Mouse (Mus musculus): Measurements from ENCODE around the gene Ube2g2. TPM values are rescaled to one million over a fixed set of nuclear protein-coding genes. Genes with fewer than 3 reads are reported as not detected.
"Not testable (repeated sequence)": the region's sequence is repeated elsewhere in the genome, so short reads cannot be mapped to it uniquely, and the experiment has no call there.

Gene Ube2g2
- polyA plus RNA-seq, 1 experiment: not detected

DNA sequence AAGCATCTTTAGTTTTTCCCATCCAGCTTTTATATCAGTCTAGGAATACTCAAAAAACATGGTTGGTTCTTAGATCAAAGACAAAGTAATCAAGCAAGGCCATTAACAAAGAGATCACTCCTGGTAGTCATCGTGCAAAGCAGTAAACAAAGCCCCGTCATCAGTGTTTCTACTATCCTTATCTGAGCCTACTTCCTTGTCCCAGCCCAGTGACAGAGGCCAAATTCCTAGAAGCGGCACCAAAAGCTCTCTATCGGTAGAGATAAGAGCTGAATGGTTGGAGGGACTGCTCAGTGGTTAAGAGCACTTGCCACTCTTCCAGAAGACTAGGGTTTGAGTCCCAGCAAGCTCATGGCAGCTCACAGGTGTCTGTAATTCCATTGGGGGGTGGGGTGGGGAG lies 49.4 kb downstream of the Ube2g2 start:
- TF ChIP-seq POLR2A (IDR thresholded peaks at IDR 0.05; ENCODE audit: insufficient read depth, low read depth, low read length) (no peak), CTCF (IDR thresholded peaks at IDR 0.05; ENCODE audit: insufficient read depth, low read depth, low read length) (no peak)
- no peak overlapping the region for H3K27ac ChIP-seq (ENCODE audit: insufficient read depth, low read depth, low read length)
- whole genome bisulfite sequencing: 85% methylated on average over 4 of the region's 4 CpGs
- H3K4me3 ChIP-seq (ENCODE audit: insufficient read depth, low read depth, low read length): no peak overlapping the region
- H3K4me1 ChIP-seq (ENCODE audit: control insufficient read depth, insufficient read depth, low read length): peaks cover 2% of the 10 kb centered on the region; the same call in 1 of the 2 replicates

DNA sequence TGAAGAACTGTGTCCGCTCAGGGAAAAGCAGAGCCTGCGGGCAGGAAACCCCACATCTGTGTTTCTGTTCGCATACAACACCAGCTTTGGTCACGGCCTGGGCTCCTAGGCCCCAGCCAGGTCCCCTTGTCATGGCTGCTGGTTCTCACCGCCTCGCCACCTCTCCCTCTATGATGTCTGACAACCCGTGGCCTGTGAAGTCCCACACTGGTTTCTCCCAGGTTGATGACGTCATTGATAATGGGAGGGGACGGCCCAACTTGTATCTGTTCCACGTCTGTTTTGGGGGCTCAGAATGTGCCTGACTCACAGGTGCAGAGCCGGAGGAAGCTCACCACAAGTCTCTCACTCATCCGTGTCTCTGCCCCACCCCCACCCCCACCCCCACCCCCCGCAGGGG lies 51.7 kb downstream of the Ube2g2 start:
- Histone ChIP-seq H3K27ac (ENCODE audit: insufficient read depth, low read depth, low read length) (no peak overlapping the region), H3K4me3 (ENCODE audit: insufficient read depth, low read depth, low read length) (no peak overlapping the region), H3K4me1 (ENCODE audit: control insufficient read depth, insufficient read depth, low read length) (peaks cover 14% of the 10 kb centered on the region)
- TF ChIP-seq POLR2A (IDR thresholded peaks at IDR 0.05; ENCODE audit: insufficient read depth, low read depth, low read length): no peak
- TF ChIP-seq CTCF (IDR thresholded peaks at IDR 0.05; ENCODE audit: insufficient read depth, low read depth, low read length): no peak
- 70% methylated on average over 13 of the region's 13 CpGs for WGBS

DNA sequence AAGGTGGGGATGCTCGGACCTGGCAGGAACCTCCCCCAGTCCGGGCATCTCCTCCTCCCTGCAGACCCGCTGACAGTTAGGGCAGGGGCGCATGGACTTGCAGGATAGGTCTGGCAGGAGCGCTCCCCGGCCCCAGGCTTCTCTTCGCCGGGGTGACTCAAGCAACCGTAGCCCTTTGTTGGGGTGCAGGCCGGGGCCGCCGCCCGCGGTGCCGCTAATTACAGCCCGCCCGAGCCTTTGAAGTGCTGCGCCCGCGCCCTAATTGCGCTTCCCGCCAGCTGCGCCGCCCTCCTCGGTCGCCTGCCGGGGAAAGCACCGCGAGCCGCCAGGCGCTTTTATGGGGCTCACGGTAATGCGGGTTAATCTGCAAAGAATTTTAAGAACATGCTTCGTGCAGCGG lies 55.5 kb downstream of the Ube2g2 start:
- WGBS: under 1% methylated on average over 35 of the region's 35 CpGs
- Histone ChIP-seq H3K4me3 (ENCODE audit: insufficient read depth, low read depth, low read length) (0 out of 2 replicates have a peak overlapping the region, but pooled peaks have one; percentile 3), H3K27ac (ENCODE audit: insufficient read depth, low read depth, low read length) (no peak overlapping the region), H3K4me1 (ENCODE audit: control insufficient read depth, insufficient read depth, low read length) (peaks cover 14% of the 10 kb centered on the region)
- TF ChIP-seq POLR2A (IDR thresholded peaks at IDR 0.05; ENCODE audit: insufficient read depth, low read depth, low read length) (no peak), CTCF (IDR thresholded peaks at IDR 0.05; ENCODE audit: insufficient read depth, low read depth, low read length) (no peak)

DNA sequence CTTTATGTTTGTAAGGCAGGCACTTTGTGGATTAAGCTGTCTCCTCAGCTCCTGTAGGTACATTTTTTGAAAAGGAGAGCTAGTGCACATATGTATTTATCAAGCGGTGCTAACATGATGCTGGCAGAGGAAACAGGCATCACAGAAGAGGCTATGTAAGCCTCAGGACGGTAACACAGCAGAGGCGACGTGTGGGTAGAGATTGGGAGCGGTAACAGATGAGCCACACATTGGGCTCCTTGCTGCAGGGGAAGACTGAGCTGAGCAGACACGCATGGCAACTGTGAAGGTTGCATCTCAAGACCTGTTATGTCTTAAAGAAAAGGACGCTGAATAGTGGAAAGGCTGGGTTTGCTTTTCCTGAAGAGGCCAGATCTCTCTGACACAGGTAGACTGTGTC lies 60.9 kb downstream of the Ube2g2 start:
- no peak overlapping the region for H3K4me3 ChIP-seq (ENCODE audit: insufficient read depth, low read depth, low read length)
- H3K4me1 ChIP-seq (ENCODE audit: control insufficient read depth, insufficient read depth, low read length): peaks cover 14% of the 10 kb centered on the region
- H3K27ac ChIP-seq (ENCODE audit: insufficient read depth, low read depth, low read length): no peak overlapping the region
- TF ChIP-seq CTCF (IDR thresholded peaks at IDR 0.05; ENCODE audit: insufficient read depth, low read depth, low read length): no peak
- no peak for TF ChIP-seq POLR2A (IDR thresholded peaks at IDR 0.05; ENCODE audit: insufficient read depth, low read depth, low read length)
- WGBS: 81% methylated on average over 7 of the region's 7 CpGs

DNA sequence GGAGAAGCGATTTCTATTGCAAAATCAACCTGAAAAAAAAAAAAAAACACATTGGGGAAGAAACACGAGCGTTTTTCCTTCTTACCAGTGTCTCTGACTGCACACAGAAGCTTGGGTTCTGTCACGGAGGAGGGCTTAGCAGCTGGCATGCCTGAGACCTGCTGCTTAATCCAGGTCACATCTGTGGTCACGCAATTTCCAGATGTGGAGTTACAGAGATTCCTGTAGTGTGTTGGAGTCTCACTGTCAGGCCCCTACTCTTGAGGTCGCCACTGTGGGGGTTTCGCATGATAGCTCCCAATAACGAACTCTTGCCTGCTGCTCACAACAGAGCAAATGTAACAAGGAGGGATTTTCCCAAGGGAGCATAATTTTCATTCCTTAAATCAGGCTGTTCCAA lies 62.1 kb downstream of the Ube2g2 start:
- TF ChIP-seq POLR2A (IDR thresholded peaks at IDR 0.05; ENCODE audit: insufficient read depth, low read depth, low read length): no peak
- no peak for TF ChIP-seq CTCF (IDR thresholded peaks at IDR 0.05; ENCODE audit: insufficient read depth, low read depth, low read length)
- WGBS: 51% methylated on average over 8 of the region's 8 CpGs
- Histone ChIP-seq H3K4me3 (ENCODE audit: insufficient read depth, low read depth, low read length) (no peak overlapping the region), H3K27ac (ENCODE audit: insufficient read depth, low read depth, low read length) (no peak overlapping the region), H3K4me1 (ENCODE audit: control insufficient read depth, insufficient read depth, low read length) (peaks cover 13% of the 10 kb centered on the region)

DNA sequence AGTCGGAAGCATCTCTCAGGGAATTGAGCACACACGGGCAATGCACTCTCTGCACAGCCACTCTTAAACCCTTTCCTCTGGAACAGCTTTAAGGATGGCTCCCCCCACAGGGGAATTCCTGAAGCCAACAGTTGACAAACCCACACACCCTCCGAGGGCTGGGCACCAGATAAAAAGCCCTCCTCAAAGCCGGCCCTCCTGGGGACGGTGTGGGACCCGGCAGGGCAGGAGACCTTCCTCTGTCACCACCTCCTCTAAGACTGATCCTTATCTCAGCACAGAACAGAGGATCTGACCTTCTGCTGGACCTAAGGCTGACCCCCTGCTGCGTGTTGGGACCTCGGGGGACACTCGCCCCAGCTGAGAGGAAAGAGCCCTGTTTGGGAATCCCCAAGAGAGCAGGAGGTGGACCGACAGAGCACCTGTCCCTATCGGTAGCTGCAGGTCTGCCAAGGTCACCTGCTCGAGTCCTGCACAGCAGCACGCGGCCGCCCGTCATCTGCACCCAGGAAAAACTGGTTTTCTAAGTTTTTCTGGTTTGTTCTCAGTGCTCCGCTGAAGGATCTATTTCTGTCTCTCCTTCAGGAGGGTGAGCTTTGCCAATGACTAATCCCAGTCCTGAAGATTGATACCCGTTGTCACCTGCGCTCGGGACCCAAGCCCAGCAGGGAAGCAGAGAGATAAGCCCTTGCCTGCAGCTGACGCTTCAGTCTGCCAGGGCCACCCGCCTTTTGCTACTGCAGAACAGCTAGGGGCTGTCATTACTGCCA lies 64.0 kb downstream of the Ube2g2 start, which contains the start of gene Tspear:
Gene Tspear, plus strand, starts transcription at position 675 of the 770 bp plus-strand sequence.
- no peak within 1 kb of the TSS for H3K4me3 ChIP-seq (ENCODE audit: insufficient read depth, low read depth, low read length)
- WGBS: 24% methylated on average over 22 of the region's 22 CpGs
- no peak for TF ChIP-seq POLR2A (IDR thresholded peaks at IDR 0.05; ENCODE audit: insufficient read depth, low read depth, low read length)
- no peak for TF ChIP-seq CTCF (IDR thresholded peaks at IDR 0.05; ENCODE audit: insufficient read depth, low read depth, low read length)
- peaks cover 27% of the 10 kb centered on the region for H3K4me1 ChIP-seq (ENCODE audit: control insufficient read depth, insufficient read depth, low read length)
- no peak within 1 kb of the TSS for H3K27ac ChIP-seq (ENCODE audit: insufficient read depth, low read depth, low read length)

DNA sequence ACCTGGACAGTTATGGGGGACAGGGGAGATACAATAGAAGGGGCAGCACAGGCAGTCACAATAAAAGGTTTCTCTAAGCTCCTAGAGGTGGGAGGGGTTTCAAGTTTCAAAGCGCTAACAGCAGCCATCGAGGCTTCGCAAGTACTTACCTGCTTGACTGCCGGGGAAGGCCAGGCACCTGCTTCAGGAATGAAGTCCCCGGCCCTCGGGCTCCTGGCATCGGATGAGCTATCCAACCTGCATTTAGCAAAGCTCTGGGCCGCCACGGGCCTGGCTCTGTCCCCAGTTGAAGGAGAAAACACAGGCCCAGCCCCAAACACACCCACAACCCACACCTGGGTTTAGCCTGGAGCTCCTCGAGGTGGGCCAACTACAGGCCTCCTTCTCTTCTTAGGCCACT lies 64.9 kb downstream of the Ube2g2 start:
- Histone ChIP-seq H3K4me3 (ENCODE audit: insufficient read depth, low read depth, low read length) (no peak overlapping the region), H3K27ac (ENCODE audit: insufficient read depth, low read depth, low read length) (no peak overlapping the region), H3K4me1 (ENCODE audit: control insufficient read depth, insufficient read depth, low read length) (peaks cover 27% of the 10 kb centered on the region)
- TF ChIP-seq POLR2A (IDR thresholded peaks at IDR 0.05; ENCODE audit: insufficient read depth, low read depth, low read length) (no peak), CTCF (IDR thresholded peaks at IDR 0.05; ENCODE audit: insufficient read depth, low read depth, low read length) (no peak)
- WGBS: 63% methylated on average over 10 of the region's 10 CpGs

DNA sequence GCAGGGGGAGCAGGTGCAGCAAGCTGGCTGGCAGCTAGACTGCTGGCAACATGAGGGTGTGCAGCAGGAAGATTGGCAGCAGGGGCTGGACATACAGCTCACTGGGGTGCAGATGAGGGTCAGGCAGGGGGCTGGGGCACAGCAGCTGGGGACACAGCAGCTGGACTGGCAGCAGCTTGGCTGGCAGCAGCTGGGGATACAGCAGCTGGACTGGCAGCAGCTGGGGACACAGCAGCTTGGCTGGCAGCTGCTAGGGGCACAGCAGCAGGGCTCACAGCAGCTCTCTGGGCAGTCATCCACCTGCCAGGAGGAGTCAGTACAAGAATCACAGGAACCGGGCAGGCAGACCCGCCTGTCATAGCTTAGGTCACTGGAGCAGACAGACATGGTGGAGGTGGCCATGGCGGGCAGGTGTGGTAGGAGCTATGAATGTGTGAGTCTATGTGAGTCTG lies 68.3 kb downstream of the Ube2g2 start, which contains the start of gene Gm19402:
Gene Gm19402, minus strand, starts transcription at position 402 of the 452 bp plus-strand sequence.
- H3K4me3 ChIP-seq (ENCODE audit: insufficient read depth, low read depth, low read length); H3K27ac ChIP-seq (ENCODE audit: insufficient read depth, low read depth, low read length): not testable (repeated sequence)
- H3K4me1 ChIP-seq (ENCODE audit: control insufficient read depth, insufficient read depth, low read length): peaks cover 27% of the 10 kb centered on the region
- 58% methylated on average over 3 of the region's 3 CpGs for WGBS

Other genes with a start within 250 kb of the Ube2g2 start
- 127 TPM in 1 of 2 replicates, not detected in the other for gene Adarb1, start 204.0 kb upstream of the Ube2g2 start, polyA plus RNA-seq (2012; ENCODE audit: insufficient read depth, insufficient read length, low replicate concordance, missing spikeins)
- not detected in 2 replicates for gene Fam207a, start 106.5 kb upstream of the Ube2g2 start, polyA plus RNA-seq (2012; ENCODE audit: insufficient read depth, insufficient read length, low replicate concordance, missing spikeins)
- 191 TPM in 1 of 2 replicates, not detected in the other for gene Itgb2, start 92.0 kb upstream of the Ube2g2 start, polyA plus RNA-seq (2012; ENCODE audit: insufficient read depth, insufficient read length, low replicate concordance, missing spikeins)
- gene Pttg1ip, start 40.6 kb upstream of the Ube2g2 start, polyA plus RNA-seq (2012; ENCODE audit: insufficient read depth, insufficient read length, low replicate concordance, missing spikeins): not detected in 2 replicates
- 414 TPM in 1 of 2 replicates, not detected in the other for gene Sumo3, start 16.2 kb upstream of the Ube2g2 start, polyA plus RNA-seq (2012; ENCODE audit: insufficient read depth, insufficient read length, low replicate concordance, missing spikeins)
- not detected in 2 replicates for gene Gm49325, start 16.1 kb upstream of the Ube2g2 start, polyA plus RNA-seq (2012; ENCODE audit: insufficient read depth, insufficient read length, low replicate concordance, missing spikeins)
- gene Tspear, start 64.3 kb downstream of the Ube2g2 start, polyA plus RNA-seq (2012; ENCODE audit: insufficient read depth, insufficient read length, low replicate concordance, missing spikeins): not detected in 2 replicates
- not detected in 2 replicates for gene Gm19402, start 68.5 kb downstream of the Ube2g2 start, polyA plus RNA-seq (2012; ENCODE audit: insufficient read depth, insufficient read length, low replicate concordance, missing spikeins)
- not detected in 2 replicates for gene Gm9508, start 75.0 kb downstream of the Ube2g2 start, polyA plus RNA-seq (2012; ENCODE audit: insufficient read depth, insufficient read length, low replicate concordance, missing spikeins)
- not detected in 2 replicates for gene Gm10272, start 84.4 kb downstream of the Ube2g2 start, polyA plus RNA-seq (2012; ENCODE audit: insufficient read depth, insufficient read length, low replicate concordance, missing spikeins)
- not detected in 2 replicates for gene Gm10024, start 89.2 kb downstream of the Ube2g2 start, polyA plus RNA-seq (2012; ENCODE audit: insufficient read depth, insufficient read length, low replicate concordance, missing spikeins)
- gene Gm10142, start 93.5 kb downstream of the Ube2g2 start, polyA plus RNA-seq (2012; ENCODE audit: insufficient read depth, insufficient read length, low replicate concordance, missing spikeins): not detected in 2 replicates
- gene Krtap12-1, start 98.3 kb downstream of the Ube2g2 start, polyA plus RNA-seq (2012; ENCODE audit: insufficient read depth, insufficient read length, low replicate concordance, missing spikeins): not detected in 2 replicates
- gene Gm10100, start 104.2 kb downstream of the Ube2g2 start, polyA plus RNA-seq (2012; ENCODE audit: insufficient read depth, insufficient read length, low replicate concordance, missing spikeins): not detected in 2 replicates
- gene Gm18596, start 120.4 kb downstream of the Ube2g2 start, polyA plus RNA-seq (2012; ENCODE audit: insufficient read depth, insufficient read length, low replicate concordance, missing spikeins): not detected in 2 replicates
- gene Gm9736, start 129.1 kb downstream of the Ube2g2 start, polyA plus RNA-seq (2012; ENCODE audit: insufficient read depth, insufficient read length, low replicate concordance, missing spikeins): not detected in 2 replicates
- not detected in 2 replicates for gene Gm3233, start 137.4 kb downstream of the Ube2g2 start, polyA plus RNA-seq (2012; ENCODE audit: insufficient read depth, insufficient read length, low replicate concordance, missing spikeins)
- not detected in 2 replicates for gene Gm3238, start 149.1 kb downstream of the Ube2g2 start, polyA plus RNA-seq (2012; ENCODE audit: insufficient read depth, insufficient read length, low replicate concordance, missing spikeins)
- not detected in 2 replicates for gene Gm7138, start 154.7 kb downstream of the Ube2g2 start, polyA plus RNA-seq (2012; ENCODE audit: insufficient read depth, insufficient read length, low replicate concordance, missing spikeins)
- gene Gm3250, start 160.3 kb downstream of the Ube2g2 start, polyA plus RNA-seq (2012; ENCODE audit: insufficient read depth, insufficient read length, low replicate concordance, missing spikeins): not detected in 2 replicates
- not detected in 2 replicates for gene Gm7137, start 165.9 kb downstream of the Ube2g2 start, polyA plus RNA-seq (2012; ENCODE audit: insufficient read depth, insufficient read length, low replicate concordance, missing spikeins)
- gene Gm9639, start 172.8 kb downstream of the Ube2g2 start, polyA plus RNA-seq (2012; ENCODE audit: insufficient read depth, insufficient read length, low replicate concordance, missing spikeins): not detected in 2 replicates
- not detected in 2 replicates for gene Gm19668, start 176.9 kb downstream of the Ube2g2 start, polyA plus RNA-seq (2012; ENCODE audit: insufficient read depth, insufficient read length, low replicate concordance, missing spikeins)
- gene Gm9507, start 189.6 kb downstream of the Ube2g2 start, polyA plus RNA-seq (2012; ENCODE audit: insufficient read depth, insufficient read length, low replicate concordance, missing spikeins): not detected in 2 replicates
- not detected in 2 replicates for gene Gm2696, start 192.4 kb downstream of the Ube2g2 start, polyA plus RNA-seq (2012; ENCODE audit: insufficient read depth, insufficient read length, low replicate concordance, missing spikeins)
- not detected in 2 replicates for gene Krtap10-4, start 204.8 kb downstream of the Ube2g2 start, polyA plus RNA-seq (2012; ENCODE audit: insufficient read depth, insufficient read length, low replicate concordance, missing spikeins)
- not detected in 2 replicates for gene Krtap10-10, start 213.7 kb downstream of the Ube2g2 start, polyA plus RNA-seq (2012; ENCODE audit: insufficient read depth, insufficient read length, low replicate concordance, missing spikeins)
- not detected in 2 replicates for gene Gm36176, start 224.5 kb downstream of the Ube2g2 start, polyA plus RNA-seq (2012; ENCODE audit: insufficient read depth, insufficient read length, low replicate concordance, missing spikeins)
- gene Gm10318, start 230.6 kb downstream of the Ube2g2 start, polyA plus RNA-seq (2012; ENCODE audit: insufficient read depth, insufficient read length, low replicate concordance, missing spikeins): not detected in 2 replicates
- gene Gm3285, start 239.7 kb downstream of the Ube2g2 start, polyA plus RNA-seq (2012; ENCODE audit: insufficient read depth, insufficient read length, low replicate concordance, missing spikeins): not detected in 2 replicates